Mouse (Mus musculus): ENCODE measurements at regions not wholly inside any gene's neighbourhood (a gene's known extent, or its start where the extent isn't known, plus 50 kb on each side); places are given as distances from the start of the nearest gene placed in this dataset.

GRCm38 (mm10) chr11:111671865-111672264 is 605.9 kb downstream of the Kcnj2 start:
- no peak for ATAC-seq (ENCODE audit: insufficient read depth)
- H3K27me3 ChIP-seq = no peaks in the 10 kb centered on the region
- H3K36me3 ChIP-seq (replicated peaks) = no peaks in the 10 kb centered on the region
- no peak overlapping the region for H3K4me2 ChIP-seq
- H3K4me3 ChIP-seq (replicated peaks) = no peak overlapping the region
- H3K9me3 ChIP-seq (replicated peaks) = no peaks in the 10 kb centered on the region
- 16% methylated on average over 2 of the region's 2 CpGs for WGBS (ENCODE audit: insufficient replicate concordance)
- no peak overlapping the region for H3K27ac ChIP-seq (replicated peaks)
- no peak overlapping the region for H3K9ac ChIP-seq
- peaks cover 5% of the 10 kb centered on the region; the same call in 1 of the 2 replicates for H3K4me1 ChIP-seq (replicated peaks)

- Histone ChIP-seq H3K36me3 (replicated peaks) (no peaks in the 10 kb centered on the region), H3K27me3 (no peaks in the 10 kb centered on the region), H3K27ac (replicated peaks) (no peak overlapping the region), H3K4me2 (no peak overlapping the region), H3K9me3 (replicated peaks) (no peaks in the 10 kb centered on the region), H3K4me3 (replicated peaks) (no peak overlapping the region), H3K4me1 (replicated peaks) (peaks cover 5% of the 10 kb centered on the region; the same call in 1 of the 2 replicates), H3K9ac (no peak overlapping the region)
- ATAC-seq (ENCODE audit: insufficient read depth) = no peak
- 20% methylated on average over 1 of the region's 1 CpGs for WGBS (ENCODE audit: insufficient replicate concordance)
Observed at GRCm38 (mm10) chr11:111675673-111676072, 609.7 kb downstream of the Kcnj2 start.

DNA sequence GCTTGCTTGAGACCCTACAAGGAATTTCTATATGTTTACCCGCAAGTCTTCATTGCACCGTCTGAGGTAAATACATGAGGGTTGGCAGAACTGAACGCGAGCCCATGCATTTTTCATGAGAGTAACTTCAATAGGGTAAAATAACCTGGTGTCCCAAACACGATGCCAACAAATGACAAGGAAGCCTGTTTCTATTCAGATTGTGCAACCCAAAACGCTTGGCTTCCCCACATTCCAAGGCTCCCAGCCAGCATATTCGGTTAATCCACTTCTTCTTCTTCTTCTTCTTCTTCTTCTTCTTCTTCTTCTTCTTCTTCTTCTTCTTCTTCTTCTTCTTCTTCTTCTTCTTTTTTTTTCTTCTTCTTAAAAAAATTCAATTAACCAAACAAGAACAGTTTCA is 616.4 kb downstream of the Kcnj2 start:
- 75% methylated on average over 7 of the region's 7 CpGs for WGBS (ENCODE audit: insufficient replicate concordance)
- H3K9ac ChIP-seq = no peak overlapping the region
- no peak overlapping the region for H3K4me3 ChIP-seq (replicated peaks)
- no peaks in the 10 kb centered on the region for H3K9me3 ChIP-seq (replicated peaks)
- H3K27me3 ChIP-seq = no peaks in the 10 kb centered on the region
- no peak overlapping the region for H3K4me2 ChIP-seq
- H3K4me1 ChIP-seq (replicated peaks) = peaks cover 6% of the 10 kb centered on the region
- no peak overlapping the region for H3K27ac ChIP-seq (replicated peaks)
- no peaks in the 10 kb centered on the region for H3K36me3 ChIP-seq (replicated peaks)
- no peak for ATAC-seq (ENCODE audit: insufficient read depth)

- Histone ChIP-seq H3K36me3 (replicated peaks) (no peaks in the 10 kb centered on the region), H3K9ac (no peak overlapping the region), H3K4me3 (replicated peaks) (no peak overlapping the region), H3K27me3 (no peaks in the 10 kb centered on the region), H3K4me2 (no peak overlapping the region), H3K4me1 (replicated peaks) (peaks cover 16% of the 10 kb centered on the region), H3K9me3 (replicated peaks) (no peaks in the 10 kb centered on the region), H3K27ac (replicated peaks) (no peak overlapping the region)
- WGBS (ENCODE audit: insufficient replicate concordance) = 70% methylated on average over 4 of the region's 4 CpGs
- ATAC-seq (ENCODE audit: insufficient read depth) = no peak
Observed at GRCm38 (mm10) chr11:111683909-111684308, 617.9 kb downstream of the Kcnj2 start.

DNA sequence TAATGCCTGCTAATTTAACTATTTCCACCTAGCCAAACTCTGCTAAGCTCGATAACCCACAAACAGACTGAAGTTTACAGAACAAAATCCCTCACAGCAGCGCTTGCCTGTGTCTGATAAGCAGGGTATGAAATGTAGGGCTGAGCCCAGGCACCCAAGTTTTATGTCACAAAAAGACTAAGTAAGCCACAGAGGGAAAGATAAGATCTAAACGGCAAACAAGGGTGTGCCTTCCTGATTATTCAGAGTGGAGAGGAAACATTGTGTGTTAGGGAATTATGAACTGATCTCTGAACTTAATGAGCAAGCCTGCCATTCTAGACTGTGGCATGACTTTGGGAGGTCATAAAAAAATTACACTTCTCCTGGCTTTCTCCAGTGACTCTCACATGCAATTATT is 621.8 kb downstream of the Kcnj2 start:
- H3K4me3 ChIP-seq (replicated peaks) = no peak overlapping the region
- peak; percentile 93 for ATAC-seq (ENCODE audit: insufficient read depth)
- peak overlapping the region; percentile 57; the same call in 1 of the 2 replicates for H3K27ac ChIP-seq (replicated peaks)
- WGBS (ENCODE audit: insufficient replicate concordance) = 1% methylated on average over 3 of the region's 3 CpGs
- H3K9ac ChIP-seq = no peak overlapping the region
- H3K36me3 ChIP-seq (replicated peaks) = no peaks in the 10 kb centered on the region
- no peaks in the 10 kb centered on the region for H3K9me3 ChIP-seq (replicated peaks)
- peak overlapping the region; percentile 29 for H3K4me2 ChIP-seq
- peaks cover 16% of the 10 kb centered on the region for H3K4me1 ChIP-seq (replicated peaks)
- no peaks in the 10 kb centered on the region for H3K27me3 ChIP-seq

DNA sequence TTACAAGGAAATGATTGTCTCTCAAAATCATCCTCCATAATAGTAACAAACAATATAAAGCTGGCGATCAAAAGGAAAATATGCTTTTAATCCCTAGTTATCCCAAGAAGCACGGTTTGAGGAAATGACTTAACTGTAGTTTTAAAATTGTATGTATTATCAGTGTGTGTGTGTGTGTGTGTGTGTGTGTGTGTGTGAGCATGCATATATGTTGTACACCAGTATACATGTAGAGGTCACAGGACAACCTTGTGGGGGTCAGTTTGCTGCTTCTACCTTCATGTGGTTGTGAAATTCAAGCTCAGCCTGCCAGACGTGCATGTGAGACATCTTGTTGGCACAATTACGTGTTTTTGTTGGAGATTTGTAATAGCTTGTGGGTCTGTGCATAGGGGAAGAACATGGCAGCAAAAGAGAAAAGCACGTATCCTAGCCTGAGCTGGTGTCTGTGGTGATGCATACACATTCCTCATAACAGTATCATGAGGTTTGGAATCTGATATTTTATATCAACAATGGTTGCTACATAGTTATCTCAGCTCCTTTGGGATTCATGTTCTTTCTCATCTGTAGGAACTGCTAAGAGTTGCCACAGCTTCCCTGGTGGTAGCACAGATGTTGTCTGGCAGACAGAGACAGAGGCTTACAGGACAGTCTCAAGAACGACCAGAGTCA is 622.4 kb downstream of the Kcnj2 start:
- Histone ChIP-seq H3K4me3 (replicated peaks) (no peak overlapping the region), H3K27me3 (no peaks in the 10 kb centered on the region), H3K4me2 (peak overlapping the region; percentile 29; the same call in 1 of the 2 replicates), H3K27ac (replicated peaks) (no peak overlapping the region), H3K9ac (no peak overlapping the region), H3K4me1 (replicated peaks) (peaks cover 16% of the 10 kb centered on the region), H3K36me3 (replicated peaks) (no peaks in the 10 kb centered on the region), H3K9me3 (replicated peaks) (no peaks in the 10 kb centered on the region)
- ATAC-seq (ENCODE audit: insufficient read depth) = no peak
- 50% methylated on average over 6 of the region's 6 CpGs for WGBS (ENCODE audit: insufficient replicate concordance)

- no peak for ATAC-seq (ENCODE audit: insufficient read depth)
- WGBS (ENCODE audit: insufficient replicate concordance) = 42% methylated on average over 2 of the region's 2 CpGs
Observed at GRCm38 (mm10) chr11:111689899-111690298, 623.9 kb downstream of the Kcnj2 start.

GRCm38 (mm10) chr11:111691512-111691911 is 625.5 kb downstream of the Kcnj2 start:
- H3K27me3 ChIP-seq = no peaks in the 10 kb centered on the region
- ATAC-seq (ENCODE audit: insufficient read depth) = no peak
- H3K27ac ChIP-seq (replicated peaks) = no peak overlapping the region
- H3K36me3 ChIP-seq (replicated peaks) = no peaks in the 10 kb centered on the region
- 78% methylated on average over 2 of the region's 2 CpGs for WGBS (ENCODE audit: insufficient replicate concordance)
- no peak overlapping the region for H3K4me3 ChIP-seq (replicated peaks)
- no peaks in the 10 kb centered on the region for H3K9me3 ChIP-seq (replicated peaks)
- H3K4me1 ChIP-seq (replicated peaks) = peaks cover 16% of the 10 kb centered on the region
- no peak overlapping the region for H3K4me2 ChIP-seq
- no peak overlapping the region for H3K9ac ChIP-seq

More at GRCm38 (mm10) chr11:111689899-111690298, 623.9 kb downstream of the Kcnj2 start:
- Histone ChIP-seq H3K9me3 (replicated peaks) (no peaks in the 10 kb centered on the region), H3K36me3 (replicated peaks) (no peaks in the 10 kb centered on the region), H3K4me2 (no peak overlapping the region), H3K27ac (replicated peaks) (no peak overlapping the region), H3K4me3 (replicated peaks) (no peak overlapping the region), H3K27me3 (no peaks in the 10 kb centered on the region), H3K4me1 (replicated peaks) (peaks cover 16% of the 10 kb centered on the region), H3K9ac (no peak overlapping the region)

DNA sequence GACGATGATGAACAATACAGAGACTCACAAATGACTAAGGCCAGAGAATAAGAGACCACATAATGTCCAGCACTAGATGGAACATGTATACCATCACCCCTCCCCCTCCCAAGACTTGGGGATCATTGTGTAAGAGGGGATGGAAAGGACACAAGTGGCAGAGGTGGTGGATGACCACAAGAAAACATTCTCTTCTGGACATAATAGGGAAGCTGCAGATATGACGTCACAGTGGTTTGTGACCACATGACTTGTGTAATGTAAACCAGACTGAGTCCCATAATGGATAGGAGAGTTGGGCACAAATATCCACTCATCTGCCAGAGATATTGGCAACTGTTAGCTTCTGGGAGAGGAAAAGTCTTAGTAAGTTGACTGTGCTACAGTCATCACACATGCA is 630.7 kb downstream of the Kcnj2 start:
- Histone ChIP-seq H3K27ac (replicated peaks) (no peak overlapping the region), H3K4me2 (no peak overlapping the region), H3K36me3 (replicated peaks) (no peaks in the 10 kb centered on the region), H3K9ac (no peak overlapping the region), H3K4me3 (replicated peaks) (no peak overlapping the region), H3K9me3 (replicated peaks) (no peaks in the 10 kb centered on the region), H3K27me3 (no peaks in the 10 kb centered on the region), H3K4me1 (replicated peaks) (no peaks in the 10 kb centered on the region)
- WGBS (ENCODE audit: insufficient replicate concordance) = 55% methylated on average over 2 of the region's 2 CpGs
- ATAC-seq (ENCODE audit: insufficient read depth) = no peak

- no peak for ATAC-seq (ENCODE audit: insufficient read depth)
- 74% methylated on average over 3 of the region's 3 CpGs for WGBS (ENCODE audit: insufficient replicate concordance)
- Histone ChIP-seq H3K4me3 (replicated peaks) (no peak overlapping the region), H3K9me3 (replicated peaks) (no peaks in the 10 kb centered on the region), H3K27ac (replicated peaks) (no peak overlapping the region), H3K27me3 (no peaks in the 10 kb centered on the region), H3K36me3 (replicated peaks) (no peaks in the 10 kb centered on the region), H3K4me1 (replicated peaks) (no peaks in the 10 kb centered on the region), H3K9ac (no peak overlapping the region), H3K4me2 (no peak overlapping the region)
Observed at GRCm38 (mm10) chr11:111699862-111700261, 633.9 kb downstream of the Kcnj2 start.

DNA sequence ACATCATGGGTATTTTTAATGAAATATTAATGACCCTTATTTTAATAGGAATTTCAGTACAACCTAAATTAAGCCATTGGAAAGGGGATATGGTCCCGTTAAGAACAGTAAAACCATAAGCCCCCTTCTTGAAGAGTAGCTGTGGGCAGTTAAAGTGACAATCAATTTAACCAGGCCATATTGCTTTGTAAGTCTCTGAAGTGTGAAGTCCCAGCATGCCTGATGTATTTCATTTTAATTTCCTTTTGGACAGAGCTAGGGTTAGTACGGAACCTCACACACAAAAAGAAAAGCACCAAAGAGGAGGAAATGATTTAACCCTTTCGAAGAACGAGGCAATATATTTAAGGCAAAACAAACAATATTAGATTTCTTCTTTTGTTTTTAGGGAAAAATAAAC is 640.9 kb downstream of the Kcnj2 start:
- no peak overlapping the region for H3K4me3 ChIP-seq (replicated peaks)
- H3K36me3 ChIP-seq (replicated peaks) = no peaks in the 10 kb centered on the region
- no peak for ATAC-seq (ENCODE audit: insufficient read depth)
- 53% methylated on average over 4 of the region's 4 CpGs for WGBS (ENCODE audit: insufficient replicate concordance)
- no peak overlapping the region for H3K4me2 ChIP-seq
- H3K27me3 ChIP-seq = no peaks in the 10 kb centered on the region
- no peak overlapping the region for H3K27ac ChIP-seq (replicated peaks)
- H3K9me3 ChIP-seq (replicated peaks) = no peaks in the 10 kb centered on the region
- H3K4me1 ChIP-seq (replicated peaks) = no peaks in the 10 kb centered on the region
- no peak overlapping the region for H3K9ac ChIP-seq

DNA sequence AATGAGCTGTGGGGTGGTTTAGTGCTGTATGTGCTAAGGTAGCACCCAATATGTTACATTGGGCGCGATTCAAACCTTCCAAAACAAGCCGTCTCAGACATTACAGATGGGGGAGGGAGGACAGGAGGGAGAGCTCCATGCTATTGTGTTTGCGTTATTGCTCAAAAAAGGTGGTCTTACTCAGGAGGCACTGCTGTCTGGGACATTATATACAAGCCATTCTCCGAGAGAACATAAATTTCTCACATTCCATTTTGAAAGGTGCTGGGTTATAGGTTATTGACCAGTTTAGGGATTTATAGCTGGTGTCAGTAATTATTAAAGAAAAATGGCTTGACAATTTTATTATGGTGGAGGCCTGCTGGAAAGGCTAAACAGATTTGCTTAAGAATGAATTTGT is 649.4 kb downstream of the Kcnj2 start:
- Histone ChIP-seq H3K9ac (no peak overlapping the region), H3K27me3 (no peaks in the 10 kb centered on the region)
- 77% methylated on average over 5 of the region's 5 CpGs for WGBS (ENCODE audit: insufficient replicate concordance)

More for the DNA sequence above, 649.4 kb downstream of the Kcnj2 start:
- Histone ChIP-seq H3K9me3 (replicated peaks) (no peaks in the 10 kb centered on the region), H3K36me3 (replicated peaks) (no peaks in the 10 kb centered on the region), H3K4me1 (replicated peaks) (no peaks in the 10 kb centered on the region), H3K4me3 (replicated peaks) (no peak overlapping the region), H3K27ac (replicated peaks) (no peak overlapping the region), H3K4me2 (no peak overlapping the region)
- no peak for ATAC-seq (ENCODE audit: insufficient read depth)
